Mouse (Mus musculus) hindbrain, embryonic 16.5 days (tissue): ENCODE measurements around the gene Dcun1d5. TPM values are rescaled to one million over a fixed set of nuclear protein-coding genes. Genes with fewer than 3 reads are reported as not detected.

Source experiments
- ATAC-seq: fragments of 200-750 bp; cut with Nextera tagmentation; 2 replicates; pipeline ENCODE4 v1.8.0; 2017; ENCODE audit warnings: moderate TSS enrichment, moderate library complexity
- H3K27ac ChIP-seq: fragments of 300-500 bp; sonication (generic); 2 replicates; pipeline ENCODE4 v1.5.1; 2014; ENCODE audit warnings: low read depth, mild to moderate bottlenecking, control low read depth, low read length, moderate library complexity
- H3K27me3 ChIP-seq: fragments of 300-500 bp; sonication (generic); replicated peaks from 2 replicates; pipeline ENCODE4 v1.6.1; 2014; ENCODE audit warnings: low read length; ENCODE audit not compliant: control insufficient read depth, insufficient read depth
- H3K36me3 ChIP-seq: fragments of 300-500 bp; sonication (generic); 2 replicates; pipeline ENCODE4 v1.6.1; 2014; ENCODE audit warnings: mild to moderate bottlenecking, low read length, moderate library complexity, mixed read lengths; ENCODE audit not compliant: control insufficient read depth, insufficient read depth
- H3K4me1 ChIP-seq: fragments of 300-500 bp; sonication (generic); 2 replicates; pipeline ENCODE4 v1.6.1; 2014; ENCODE audit warnings: low read depth, low read length; ENCODE audit not compliant: control insufficient read depth, insufficient read depth
- H3K4me2 ChIP-seq: fragments of 300-500 bp; sonication (generic); 2 replicates; pipeline ENCODE4 v1.6.1; 2014; ENCODE audit warnings: mild to moderate bottlenecking, low read length, control low read depth, moderate library complexity
- H3K4me3 ChIP-seq: fragments of 300-500 bp; sonication (generic); 2 replicates; pipeline ENCODE4 v1.5.1; 2014; ENCODE audit warnings: mild to moderate bottlenecking, low read length, control low read depth, moderate library complexity
- H3K9ac ChIP-seq: fragments of 300-500 bp; sonication (generic); 2 replicates; pipeline ENCODE4 v1.6.1; 2014; ENCODE audit warnings: low read depth, mild to moderate bottlenecking, control low read depth, low read length, moderate library complexity
- H3K9me3 ChIP-seq: fragments of 300-500 bp; sonication (generic); 2 replicates; pipeline ENCODE4 v1.6.1; 2014; ENCODE audit warnings: mild to moderate bottlenecking, low read length, moderate library complexity; ENCODE audit not compliant: control insufficient read depth
- WGBS: fragments of 180-500 bp; shearing (Covaris S2); extraction: QIAGEN DNeasy Blood & Tissue Kit; methylation state at CpG from one replicate; pipeline ENCODE4 v1.1.7; 2014; 5-methylcytosine and 5-hydroxymethylcytosine counted together
- polyA plus RNA-seq: library from polyadenylated mRNA; unstranded; fragments of >200 nt; fragmentation: Nextera tagmentation; extraction: Ambion mirVana; gene quantifications from 2 replicates; pipeline ENCODE4 v1.2.1, GENCODE M21; 2015

The Dcun1d5 gene
- polyA plus RNA-seq = 91.8 and 94.2 TPM in 2 replicates

DNA sequence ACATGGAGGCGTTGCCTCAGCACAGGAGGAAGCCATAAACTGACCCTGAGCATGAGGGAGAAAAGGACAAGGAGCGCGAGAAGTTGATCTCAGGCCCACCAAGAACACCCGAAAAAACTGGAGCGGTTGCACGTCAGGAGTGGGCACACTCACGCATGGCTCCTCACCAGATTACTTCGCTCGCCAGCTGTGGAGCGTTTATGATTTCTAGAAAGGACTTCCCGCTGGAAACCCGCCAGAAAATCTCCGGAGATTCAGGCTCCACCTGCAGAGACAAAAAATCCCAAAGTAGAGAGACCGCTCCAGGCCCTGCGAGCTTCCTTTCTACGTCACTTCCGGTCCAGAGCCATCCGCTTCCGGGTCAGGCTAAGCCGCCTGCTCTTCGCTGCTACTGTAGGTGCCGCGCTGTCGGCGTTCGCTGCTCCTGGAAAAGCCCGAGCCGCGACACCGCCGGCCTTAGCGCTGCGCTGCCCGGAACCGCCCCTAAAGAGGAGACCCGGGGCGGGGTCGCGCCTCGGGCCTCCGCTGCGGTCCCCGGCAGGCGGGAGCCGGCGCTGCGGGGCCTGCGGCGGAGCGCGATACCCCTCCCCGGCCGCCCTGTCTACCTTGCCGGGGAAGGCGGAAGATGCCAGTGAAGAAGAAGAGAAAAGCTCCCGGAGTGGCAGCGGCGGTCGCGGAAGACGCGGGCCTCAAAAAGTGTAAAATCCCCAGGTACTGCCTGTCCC lies at the start of gene Dcun1d5, which contains the start of gene Dync2h1:
Gene Dcun1d5, plus strand, starts transcription at position 349 of the 725 bp plus-strand sequence.
Gene Dync2h1, minus strand, starts transcription at position 275 of the 725 bp plus-strand sequence.
- Histone ChIP-seq H3K4me2 (peak within 1 kb of the TSS; percentile 91), H3K27ac (peak within 1 kb of the TSS; percentile 93), H3K4me3 (peak within 1 kb of the TSS; percentile 99), H3K9me3 (no peaks in the 10 kb centered on the region), H3K4me1 (peaks cover 18% of the 10 kb centered on the region), H3K27me3 (no peaks in the 10 kb centered on the region), H3K36me3 (no peaks in the 10 kb centered on the region), H3K9ac (peak within 1 kb of the TSS; percentile 97)
- under 1% methylated on average over 62 of the region's 62 CpGs for WGBS
- peak; percentile 99 for ATAC-seq

DNA sequence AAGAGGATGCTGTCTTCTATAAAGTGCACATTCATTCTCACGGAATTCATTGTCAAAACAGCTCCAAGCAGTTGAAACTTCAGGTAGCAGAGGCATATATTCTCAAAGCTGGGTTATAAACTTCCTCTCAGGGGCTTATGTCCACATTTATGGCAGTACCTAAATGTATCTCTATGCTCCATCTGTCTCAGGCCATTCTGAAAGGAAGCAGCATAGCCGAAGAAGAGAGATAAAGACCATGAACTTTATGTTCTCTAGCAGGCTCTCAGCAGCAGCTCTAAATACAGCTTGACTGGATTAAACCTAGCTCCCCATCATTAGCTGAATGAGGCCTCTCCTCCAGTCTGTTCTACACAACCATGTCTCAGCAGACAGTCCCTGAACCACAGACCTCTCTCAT lies 29.9 kb upstream of the Dcun1d5 start:
- 96% methylated on average over 2 of the region's 2 CpGs for WGBS
- no peaks in the 10 kb centered on the region for H3K9me3 ChIP-seq
- no peak overlapping the region for H3K4me3 ChIP-seq
- no peak for ATAC-seq
- H3K9ac ChIP-seq = no peak overlapping the region
- H3K27me3 ChIP-seq = no peaks in the 10 kb centered on the region
- no peak overlapping the region for H3K27ac ChIP-seq
- no peak overlapping the region for H3K4me2 ChIP-seq
- no peaks in the 10 kb centered on the region for H3K4me1 ChIP-seq
- H3K36me3 ChIP-seq = peaks cover 11% of the 10 kb centered on the region

DNA sequence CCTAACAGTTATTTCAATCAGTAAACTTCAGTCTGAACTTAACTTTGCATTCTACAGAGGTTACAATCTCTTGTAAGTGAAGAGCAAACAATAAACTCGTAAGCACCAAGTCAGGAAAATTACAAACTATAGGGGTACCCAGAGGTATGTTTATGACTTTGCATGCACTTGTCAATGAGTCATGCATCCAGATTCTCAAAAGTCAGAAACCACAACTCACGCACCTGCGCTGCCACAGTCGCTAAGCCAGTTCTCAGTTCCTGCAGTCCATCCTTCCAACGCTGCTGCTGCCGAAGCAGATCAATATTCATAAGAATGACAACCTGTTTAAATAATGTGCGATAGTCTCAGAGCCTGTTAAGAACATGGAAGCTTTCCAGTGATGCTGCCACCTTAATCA lies 25.7 kb upstream of the Dcun1d5 start:
- Histone ChIP-seq H3K9me3 (no peaks in the 10 kb centered on the region), H3K27me3 (no peaks in the 10 kb centered on the region), H3K36me3 (peaks cover 16% of the 10 kb centered on the region), H3K9ac (no peak overlapping the region), H3K27ac (no peak overlapping the region), H3K4me1 (no peaks in the 10 kb centered on the region), H3K4me2 (no peak overlapping the region), H3K4me3 (no peak overlapping the region)
- ATAC-seq = no peak
- WGBS = 97% methylated on average over 7 of the region's 7 CpGs

GRCm38 (mm10) chr9:7159718-7160117 lies 24.6 kb upstream of the Dcun1d5 start:
- no peak for ATAC-seq
- Histone ChIP-seq H3K9ac (no peak overlapping the region), H3K4me2 (no peak overlapping the region), H3K36me3 (peaks cover 16% of the 10 kb centered on the region), H3K4me3 (no peak overlapping the region), H3K27me3 (no peaks in the 10 kb centered on the region), H3K9me3 (no peaks in the 10 kb centered on the region), H3K4me1 (no peaks in the 10 kb centered on the region), H3K27ac (no peak overlapping the region)
- WGBS = 87% methylated on average over 3 of the region's 3 CpGs

GRCm38 (mm10) chr9:7160688-7161087 lies 23.6 kb upstream of the Dcun1d5 start:
- Histone ChIP-seq H3K4me1 (no peaks in the 10 kb centered on the region), H3K4me2 (no peak overlapping the region), H3K9me3 (no peaks in the 10 kb centered on the region), H3K27ac (no peak overlapping the region), H3K27me3 (no peaks in the 10 kb centered on the region), H3K36me3 (peaks cover 21% of the 10 kb centered on the region), H3K4me3 (no peak overlapping the region), H3K9ac (no peak overlapping the region)
- 91% methylated on average over 5 of the region's 5 CpGs for WGBS
- ATAC-seq = no peak

- Histone ChIP-seq H3K4me1 (no peaks in the 10 kb centered on the region), H3K9me3 (no peaks in the 10 kb centered on the region), H3K4me3 (no peak overlapping the region), H3K27ac (no peak overlapping the region), H3K27me3 (no peaks in the 10 kb centered on the region), H3K36me3 (peaks cover 7% of the 10 kb centered on the region), H3K9ac (no peak overlapping the region), H3K4me2 (no peak overlapping the region)
- no peak for ATAC-seq
- 94% methylated on average over 6 of the region's 6 CpGs for WGBS
Observed at GRCm38 (mm10) chr9:7167339-7167998, 16.9 kb upstream of the Dcun1d5 start.

DNA sequence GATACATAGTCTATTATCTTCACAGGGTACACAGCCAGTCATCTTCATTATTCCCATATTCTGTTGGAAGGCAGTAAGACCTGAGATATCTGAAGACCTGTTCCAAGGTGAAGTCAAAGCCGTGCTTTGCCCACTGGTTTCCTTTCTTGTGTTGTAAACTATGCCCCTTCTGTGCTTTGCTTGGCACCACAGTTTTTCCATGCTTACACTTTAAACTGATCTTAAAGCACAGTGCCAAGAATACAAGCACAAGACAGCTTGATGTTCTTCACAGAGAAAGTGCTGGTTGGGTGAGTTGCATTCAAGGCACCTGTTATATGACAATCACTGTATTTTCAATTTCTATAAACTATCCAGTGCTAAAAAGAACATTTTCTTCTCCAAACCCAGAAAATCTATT lies 10.6 kb upstream of the Dcun1d5 start:
- Histone ChIP-seq H3K27ac (no peak overlapping the region), H3K4me3 (no peak overlapping the region), H3K9ac (no peak overlapping the region), H3K4me2 (no peak overlapping the region), H3K27me3 (no peaks in the 10 kb centered on the region), H3K4me1 (peaks cover 4% of the 10 kb centered on the region; the same call in 1 of the 2 replicates), H3K9me3 (no peaks in the 10 kb centered on the region), H3K36me3 (peaks cover 3% of the 10 kb centered on the region; the same call in 1 of the 2 replicates)
- WGBS = 97% methylated on average over 1 of the region's 1 CpGs
- no peak for ATAC-seq

GRCm38 (mm10) chr9:7176618-7177610 lies 7.4 kb upstream of the Dcun1d5 start:
- no peaks in the 10 kb centered on the region for H3K27me3 ChIP-seq
- H3K9ac ChIP-seq = peak overlapping the region; percentile 73
- H3K4me1 ChIP-seq = peaks cover 4% of the 10 kb centered on the region; the same call in 1 of the 2 replicates
- H3K4me3 ChIP-seq = peak overlapping the region; percentile 69
- WGBS = 9% methylated on average over 41 of the region's 41 CpGs
- peak; percentile 100 for ATAC-seq
- peak overlapping the region; percentile 67 for H3K4me2 ChIP-seq
- no peaks in the 10 kb centered on the region for H3K9me3 ChIP-seq
- no peaks in the 10 kb centered on the region for H3K36me3 ChIP-seq
- H3K27ac ChIP-seq = peak overlapping the region; percentile 57
